Mouse (Mus musculus) embryonic facial prominence, embryonic 11.5 days (tissue): Measurements from ENCODE around the gene Zfp941. TPM values are rescaled to one million over a fixed set of nuclear protein-coding genes. Genes with fewer than 3 reads are reported as not detected.
"Not testable (repeated sequence)": the region's sequence is repeated elsewhere in the genome, so short reads cannot be mapped to it uniquely, and the experiment has no call there.

Source experiments
- ATAC-seq: fragments of 200-750 bp; cut with Nextera tagmentation; replicated peaks from 2 replicates; pipeline ENCODE4 v1.8.0; 2017; ENCODE audit warnings: low read depth; ENCODE audit not compliant: insufficient number of reproducible peaks, low FRiP score, low TSS enrichment
- DNase-seq: peaks from one replicate; pipeline ENCODE4 v3.0.0-alpha.2; 2015; ENCODE audit warnings: low spot score
- H3K27ac ChIP-seq: fragments of 300-500 bp; sonication (generic); replicated peaks from 2 replicates; pipeline ENCODE4 v1.5.1; 2014; ENCODE audit warnings: mild to moderate bottlenecking, low read depth, low read length, control low read depth
- H3K27me3 ChIP-seq: fragments of 300-500 bp; sonication (generic); 2 replicates; pipeline ENCODE4 v1.6.1; 2014; ENCODE audit warnings: mild to moderate bottlenecking, low read length, moderate library complexity, mixed read lengths; ENCODE audit not compliant: control insufficient read depth, insufficient read depth
- H3K36me3 ChIP-seq: fragments of 300-500 bp; sonication (generic); replicated peaks from 2 replicates; pipeline ENCODE4 v1.6.1; 2014; ENCODE audit warnings: low read depth, mild to moderate bottlenecking, low read length, moderate library complexity, mixed read lengths; ENCODE audit not compliant: control insufficient read depth, insufficient read depth
- H3K4me1 ChIP-seq: fragments of 300-500 bp; sonication (generic); 2 replicates; pipeline ENCODE4 v1.6.1; 2014; ENCODE audit warnings: low read length, mixed read lengths; ENCODE audit not compliant: control insufficient read depth, insufficient read depth
- H3K4me2 ChIP-seq: fragments of 300-500 bp; sonication (generic); 2 replicates; pipeline ENCODE4 v1.6.1; 2014; ENCODE audit warnings: low read depth, mild to moderate bottlenecking, control low read depth, low read length, moderate library complexity
- H3K4me3 ChIP-seq: fragments of 300-500 bp; sonication (generic); 2 replicates; pipeline ENCODE4 v1.5.1; 2014; ENCODE audit warnings: low read depth, low read length, control low read depth
- H3K9ac ChIP-seq: fragments of 300-500 bp; sonication (generic); replicated peaks from 2 replicates; pipeline ENCODE4 v1.6.1; 2014; ENCODE audit warnings: mild to moderate bottlenecking, control low read depth, low read length
- H3K9me3 ChIP-seq: fragments of 300-500 bp; sonication (generic); replicated peaks from 2 replicates; pipeline ENCODE4 v1.6.1; 2016; ENCODE audit warnings: mild to moderate bottlenecking, low read length, inconsistent platforms, mixed read lengths; ENCODE audit not compliant: control insufficient read depth
- WGBS: fragments of 180-500 bp; shearing (Covaris S2); extraction: QIAGEN DNeasy Blood & Tissue Kit; methylation state at CpG from one replicate; pipeline ENCODE4 v1.1.7; 2014; 5-methylcytosine and 5-hydroxymethylcytosine counted together
- polyA plus RNA-seq: library from polyadenylated mRNA; unstranded; fragments of >200 nt; fragmentation: Nextera tagmentation; extraction: Ambion mirVana; gene quantifications from 2 replicates; pipeline ENCODE4 v1.2.1, GENCODE M21; 2014

Zfp941 gene
- polyA plus RNA-seq, 1 experiment from 2014 or later = 3.6 TPM

- H3K27me3 ChIP-seq = no peaks in the 10 kb centered on the region
- H3K4me1 ChIP-seq = no peaks in the 10 kb centered on the region
- no peak within 1 kb of the TSS for H3K4me3 ChIP-seq
- DNase-seq = no peak
- no peak within 1 kb of the TSS for H3K9ac ChIP-seq
- no peak within 1 kb of the TSS for H3K4me2 ChIP-seq
- WGBS = 82% methylated on average over 32 of the region's 33 CpGs
- ATAC-seq = no peak
- H3K27ac ChIP-seq = no peak within 1 kb of the TSS
- no peaks in the 10 kb centered on the region for H3K36me3 ChIP-seq
- H3K9me3 ChIP-seq = no peaks in the 10 kb centered on the region
Observed at GRCm38 (mm10) chr7:140787406-140788052, 34.4 kb downstream of the Zfp941 start, which contains the start of gene Syce1. Gene Syce1 (minus strand): TSS chr7:140787852.

DNA sequence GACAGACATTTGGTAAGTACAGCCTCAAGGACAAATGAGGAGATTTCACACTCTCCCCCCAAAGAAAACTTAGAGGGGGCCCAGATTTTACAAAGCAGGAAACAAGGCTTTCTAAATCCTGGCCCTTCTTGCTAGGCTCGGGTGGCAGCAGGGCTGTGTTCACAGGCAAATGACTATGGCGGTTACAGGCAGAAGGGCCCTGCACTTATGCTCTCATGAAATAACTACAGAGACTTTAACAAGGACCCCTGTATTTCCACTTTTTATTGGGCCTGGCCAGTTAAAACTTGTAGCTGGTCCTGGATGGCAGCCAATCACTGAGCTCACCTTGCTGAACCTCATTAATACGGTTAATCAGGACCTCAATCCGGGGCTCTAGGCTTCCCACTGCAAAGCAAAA, 41.4 kb downstream of the Zfp941 start:
- DNase-seq = no peak
- WGBS = 88% methylated on average over 4 of the region's 4 CpGs
- Histone ChIP-seq H3K36me3 (no peaks in the 10 kb centered on the region), H3K27me3 (no peaks in the 10 kb centered on the region), H3K9ac (no peak overlapping the region), H3K4me2 (no peak overlapping the region), H3K27ac (no peak overlapping the region), H3K4me3 (no peak overlapping the region), H3K4me1 (no peaks in the 10 kb centered on the region), H3K9me3 (no peaks in the 10 kb centered on the region)
- no peak for ATAC-seq

DNA sequence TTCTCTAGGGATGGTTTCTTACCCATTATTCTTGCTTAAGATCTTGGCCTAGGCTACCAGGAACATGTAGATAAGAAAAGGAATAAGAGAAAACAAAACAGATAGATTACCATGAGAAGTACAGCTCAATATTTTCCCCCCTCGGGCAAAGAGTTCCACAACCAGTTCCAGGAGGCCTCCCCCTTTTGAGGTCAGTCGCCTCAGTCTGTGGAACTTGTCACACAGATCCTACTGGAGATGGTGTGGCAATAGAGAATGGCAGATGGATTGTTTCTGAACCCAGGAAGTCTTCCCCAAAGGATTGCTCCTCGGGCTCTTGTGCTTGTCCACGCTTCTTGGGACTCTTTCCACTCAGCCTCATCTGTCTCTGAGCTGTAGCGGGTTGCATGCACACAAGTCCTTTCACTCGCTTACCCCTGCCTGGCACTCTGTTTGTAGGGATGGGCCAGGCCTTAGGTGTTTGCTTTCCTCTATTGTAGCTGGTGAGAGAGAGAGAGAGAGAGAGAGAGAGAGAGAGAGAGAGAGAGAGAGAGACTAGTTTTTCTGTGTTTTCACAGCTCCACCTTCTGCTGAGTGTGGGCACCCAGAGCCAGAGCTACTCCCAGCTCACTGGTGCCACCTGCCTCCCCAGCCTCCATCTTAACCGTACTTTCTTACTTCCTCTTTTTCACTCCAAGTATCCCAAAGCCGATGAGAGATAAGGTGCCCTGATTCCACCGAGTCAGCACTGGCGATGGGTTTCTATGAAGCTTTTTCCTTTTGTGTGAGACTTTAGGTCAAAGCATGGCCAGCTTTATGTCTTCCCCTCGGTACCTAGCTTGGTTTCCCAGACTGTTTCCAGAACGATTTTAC, 55.9 kb downstream of the Zfp941 start:
- DNase-seq (no peak), ATAC-seq (no peak)
- Histone ChIP-seq H3K9ac (no peak overlapping the region), H3K27ac (no peak overlapping the region), H3K4me3 (no peak overlapping the region), H3K27me3 (no peaks in the 10 kb centered on the region), H3K4me1 (no peaks in the 10 kb centered on the region), H3K36me3 (no peaks in the 10 kb centered on the region), H3K4me2 (no peak overlapping the region), H3K9me3 (no peaks in the 10 kb centered on the region)
- WGBS = 76% methylated on average over 12 of the region's 12 CpGs

DNA sequence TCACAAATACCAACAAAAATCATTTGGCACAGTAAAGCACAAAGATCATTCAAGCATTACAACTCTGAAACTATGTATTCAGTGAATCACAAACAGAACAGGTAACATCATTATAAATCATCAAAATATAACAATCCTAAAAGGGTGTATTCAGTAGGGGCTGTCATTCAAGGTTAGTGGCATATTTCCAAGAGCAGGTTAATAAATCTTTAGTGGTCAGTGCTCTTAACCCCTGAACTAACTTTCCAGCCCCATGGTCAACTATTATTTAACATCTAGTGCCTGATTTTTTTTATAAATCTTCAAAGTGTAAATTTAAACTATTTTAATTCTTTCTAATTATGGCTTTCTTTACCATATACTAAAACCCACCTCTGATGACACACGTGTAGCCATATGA, 56.6 kb downstream of the Zfp941 start:
- H3K4me2 ChIP-seq, ATAC-seq, H3K9me3 ChIP-seq, H3K4me3 ChIP-seq, H3K9ac ChIP-seq, H3K27ac ChIP-seq, H3K36me3 ChIP-seq, DNase-seq, H3K4me1 ChIP-seq, H3K27me3 ChIP-seq: not testable (repeated sequence)
- WGBS = 61% methylated on average over 1 of the region's 1 CpGs

GRCm38 (mm10) chr7:140763447-140764020, 58.4 kb downstream of the Zfp941 start, which contains the start of gene Cyp2e1:
Gene Cyp2e1 (plus strand): TSS chr7:140763739.
- H3K27me3 ChIP-seq = no peaks in the 10 kb centered on the region
- H3K27ac ChIP-seq = no peak within 1 kb of the TSS
- no peak within 1 kb of the TSS for H3K4me3 ChIP-seq
- no peak for DNase-seq
- no peaks in the 10 kb centered on the region for H3K36me3 ChIP-seq
- H3K4me2 ChIP-seq = no peak within 1 kb of the TSS
- no peak within 1 kb of the TSS for H3K9ac ChIP-seq
- WGBS = 90% methylated on average over 7 of the region's 7 CpGs
- H3K4me1 ChIP-seq = no peaks in the 10 kb centered on the region
- no peak for ATAC-seq
- H3K9me3 ChIP-seq = no peaks in the 10 kb centered on the region

GRCm38 (mm10) chr7:140760647-140761046, 61.3 kb downstream of the Zfp941 start:
- Histone ChIP-seq H3K4me1 (no peaks in the 10 kb centered on the region), H3K9me3 (no peaks in the 10 kb centered on the region), H3K27ac (no peak overlapping the region), H3K4me3 (no peak overlapping the region), H3K36me3 (no peaks in the 10 kb centered on the region), H3K9ac (no peak overlapping the region), H3K4me2 (no peak overlapping the region), H3K27me3 (no peaks in the 10 kb centered on the region)
- DNase-seq (no peak), ATAC-seq (no peak)
